Mouse (Mus musculus): ENCODE results near the gene Bid.

Gene Bid

DNA sequence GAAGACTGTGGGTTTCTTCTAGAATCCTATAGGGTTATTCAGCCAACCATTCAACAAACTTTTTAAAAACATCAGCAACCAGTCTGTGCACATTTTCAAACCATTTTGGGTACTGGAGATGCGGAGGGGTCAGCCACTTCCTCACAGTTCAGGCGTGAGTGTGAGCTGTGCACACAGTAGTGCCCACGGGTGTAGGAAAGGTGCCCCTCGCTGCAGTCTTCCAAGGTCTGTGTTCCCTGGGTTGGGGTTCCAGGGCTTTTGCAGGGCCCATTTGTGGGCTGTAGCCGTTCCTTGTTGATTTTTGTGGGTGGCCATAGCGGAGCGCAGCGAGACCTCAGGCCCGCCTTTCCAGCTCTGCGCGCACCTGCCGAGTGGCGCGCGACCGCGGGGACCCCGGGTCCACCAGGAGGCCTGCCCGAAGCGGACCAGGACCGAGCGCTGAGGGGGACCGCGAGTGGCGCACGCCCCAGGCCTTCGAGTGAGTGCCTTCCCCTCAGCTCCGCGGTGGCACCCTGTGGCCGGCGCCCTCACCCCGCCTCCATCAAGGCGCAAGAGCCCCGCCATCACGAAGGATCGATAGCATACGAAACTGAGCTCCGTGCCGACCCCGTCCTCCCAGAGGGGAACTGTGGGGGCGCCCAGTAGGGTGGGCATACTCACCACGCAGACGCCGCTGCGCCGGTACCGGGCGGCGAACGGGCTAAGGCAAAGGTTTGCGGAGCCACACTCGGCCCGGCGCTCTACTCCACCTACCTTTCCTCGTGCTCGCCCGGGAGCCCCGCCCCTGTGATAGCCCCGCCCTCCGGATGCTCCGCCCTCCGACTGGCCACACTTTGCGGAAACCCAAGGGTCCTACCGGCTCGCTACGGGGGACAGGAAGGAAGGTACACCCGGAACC, at the start of gene Bid:
Gene Bid (minus strand): TSS at position 780 of the 898 bp plus-strand sequence.
- peak; percentile 93 to 95 for DNase-seq (ENCODE audit: low spot score in 2 of 2)

- no peak for DNase-seq (ENCODE audit: low spot score in 2 of 2)
Measured at GRCm38 (mm10) chr6:120965814-120966213, 49.2 kb upstream of the Bid start.

GRCm38 (mm10) chr6:120964179-120964578, 47.5 kb upstream of the Bid start:
- DNase-seq (ENCODE audit: low spot score in 2 of 2), result no peak

- DNase-seq (ENCODE audit: low spot score in 2 of 2), result no peak
Measured at GRCm38 (mm10) chr6:120960338-120961030, 43.8 kb upstream of the Bid start.

- DNase-seq (ENCODE audit: low spot score in 2 of 2), result no peak
Measured at GRCm38 (mm10) chr6:120957331-120957730, 40.7 kb upstream of the Bid start.

GRCm38 (mm10) chr6:120956259-120957161, 39.9 kb upstream of the Bid start:
- no peak for DNase-seq (ENCODE audit: low spot score in 2 of 2)

DNA sequence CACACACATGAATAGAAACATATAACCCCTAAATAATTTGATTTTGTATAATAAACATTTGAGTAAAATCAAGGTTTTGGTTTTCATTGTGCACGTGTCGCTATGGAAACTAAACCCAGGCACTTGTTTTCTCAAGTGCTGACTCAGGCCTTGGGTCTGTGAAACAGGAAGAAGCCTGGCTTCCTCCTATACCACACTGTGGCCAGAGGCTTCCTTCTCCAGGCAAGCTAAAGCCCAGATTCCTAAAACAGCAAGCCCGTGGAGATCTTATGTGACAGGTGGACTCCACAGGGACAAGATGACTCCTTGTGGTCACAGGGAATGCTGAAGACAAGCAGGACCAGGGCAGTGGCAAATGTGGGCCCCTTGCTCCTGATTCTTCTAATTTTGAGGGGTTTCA, 38.6 kb upstream of the Bid start:
- DNase-seq (ENCODE audit: low spot score in 2 of 2), result no peak

DNA sequence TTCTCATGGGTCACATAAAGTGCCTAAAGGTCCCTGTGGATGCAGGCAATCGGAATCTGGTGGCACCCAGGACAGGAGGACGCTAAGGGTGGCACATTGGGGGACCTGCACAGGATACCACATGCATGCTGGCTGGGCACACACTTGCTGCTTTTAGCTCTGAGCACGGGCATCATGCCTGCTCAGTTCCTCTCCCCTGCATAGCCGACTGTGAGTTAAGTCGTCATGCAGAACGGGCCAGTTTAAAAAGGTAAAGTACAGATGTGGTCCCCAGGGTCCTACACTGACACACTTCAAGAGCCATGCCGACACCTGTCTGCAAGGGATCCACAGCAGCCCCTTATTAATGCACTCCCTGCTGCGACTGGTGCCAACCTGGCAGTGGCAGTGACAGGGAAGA, 37.6 kb upstream of the Bid start:
- no peak for DNase-seq (ENCODE audit: low spot score in 2 of 2)

DNA sequence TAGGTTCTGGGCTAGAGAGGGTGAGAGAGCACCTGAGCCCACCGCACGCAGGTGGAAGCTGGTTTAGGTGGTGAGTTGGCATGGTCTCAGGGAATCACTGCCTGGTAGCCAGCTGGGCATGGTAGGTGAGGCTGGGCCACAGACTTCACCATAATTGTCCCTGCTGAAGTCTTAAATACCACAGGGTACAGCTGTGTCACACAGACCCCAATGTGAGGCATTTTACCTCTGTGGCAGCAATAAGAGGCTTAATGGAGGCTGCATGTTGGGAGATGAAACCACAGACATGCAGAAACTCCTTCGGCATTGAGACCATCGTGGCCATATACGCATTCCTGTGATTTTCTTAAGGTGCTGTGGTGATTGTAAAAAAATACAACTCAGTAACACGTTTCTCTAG, 35.8 kb upstream of the Bid start:
- no peak for DNase-seq (ENCODE audit: low spot score in 2 of 2)

DNA sequence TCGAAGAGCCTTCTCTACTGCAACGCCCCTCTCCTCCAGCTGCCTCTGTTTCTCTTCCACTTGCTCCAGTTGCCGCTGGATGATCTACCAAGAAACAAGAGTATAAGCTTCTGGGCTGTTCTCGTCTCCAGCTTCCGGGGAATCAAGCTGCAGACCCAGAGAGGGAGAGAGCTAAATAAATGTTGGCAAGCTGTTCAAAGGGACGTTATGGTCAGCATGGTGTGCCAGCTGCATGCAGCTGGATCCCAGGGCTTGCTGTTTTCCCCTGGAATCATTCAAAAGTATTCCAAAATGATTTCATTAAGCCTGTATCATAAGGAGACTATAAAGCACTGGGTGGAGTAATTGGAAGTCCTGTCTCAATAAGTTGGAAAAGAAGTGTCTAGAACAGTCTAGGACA, 34.7 kb upstream of the Bid start:
- DNase-seq (ENCODE audit: low spot score in 2 of 2), result no peak

GRCm38 (mm10) chr6:120945510-120945909, 28.9 kb upstream of the Bid start:
- no peak for DNase-seq (ENCODE audit: low spot score in 2 of 2)

GRCm38 (mm10) chr6:120943964-120944363, 27.3 kb upstream of the Bid start:
- no peak for DNase-seq (ENCODE audit: low spot score in 2 of 2)

GRCm38 (mm10) chr6:120943551-120943950, 26.9 kb upstream of the Bid start:
- DNase-seq (ENCODE audit: low spot score in 2 of 2), result no peak

DNA sequence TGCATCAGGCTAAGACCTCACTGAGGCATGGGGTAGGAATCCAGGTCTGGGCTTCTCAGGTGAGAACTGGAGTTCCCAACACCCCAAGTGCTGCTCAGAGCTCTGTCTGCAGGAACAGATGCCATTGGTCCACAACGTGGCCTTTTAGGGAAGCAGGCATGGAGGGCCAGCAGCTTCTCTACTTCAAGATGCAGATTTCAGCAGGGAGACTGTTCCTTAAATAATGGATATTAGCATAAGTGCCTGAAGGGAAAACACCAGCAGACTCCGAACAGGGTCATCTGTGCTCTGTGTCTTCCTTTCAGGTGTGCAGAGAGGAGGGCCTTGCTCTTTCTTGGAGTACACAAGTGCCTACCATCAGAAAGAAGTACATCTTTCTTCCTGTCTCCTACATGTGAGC, 26.4 kb upstream of the Bid start:
- DNase-seq (ENCODE audit: low spot score in 2 of 2), result no peak

DNA sequence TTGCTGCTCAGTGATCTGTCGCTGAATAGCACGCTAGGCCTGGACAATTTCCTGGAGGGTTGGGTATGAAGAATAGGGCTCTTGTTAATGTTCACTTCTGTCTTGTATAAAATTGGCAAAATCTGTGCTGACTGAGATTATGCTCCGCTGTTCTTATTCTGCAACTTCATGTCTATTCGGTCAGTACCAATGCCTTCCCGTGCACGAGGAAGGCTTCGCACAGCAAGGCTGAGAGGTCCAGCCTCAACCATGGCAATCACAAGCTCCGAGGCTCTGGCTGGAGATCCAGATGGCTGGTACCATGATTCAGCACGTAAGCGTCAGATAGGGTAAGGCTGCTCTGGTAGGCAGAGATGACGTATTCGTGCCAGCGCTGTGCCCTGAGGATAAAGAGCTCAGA, 24.9 kb upstream of the Bid start:
- DNase-seq (ENCODE audit: low spot score in 2 of 2), result no peak

GRCm38 (mm10) chr6:120941084-120941481, 24.4 kb upstream of the Bid start:
- DNase-seq (ENCODE audit: low spot score in 2 of 2), result no peak

DNA sequence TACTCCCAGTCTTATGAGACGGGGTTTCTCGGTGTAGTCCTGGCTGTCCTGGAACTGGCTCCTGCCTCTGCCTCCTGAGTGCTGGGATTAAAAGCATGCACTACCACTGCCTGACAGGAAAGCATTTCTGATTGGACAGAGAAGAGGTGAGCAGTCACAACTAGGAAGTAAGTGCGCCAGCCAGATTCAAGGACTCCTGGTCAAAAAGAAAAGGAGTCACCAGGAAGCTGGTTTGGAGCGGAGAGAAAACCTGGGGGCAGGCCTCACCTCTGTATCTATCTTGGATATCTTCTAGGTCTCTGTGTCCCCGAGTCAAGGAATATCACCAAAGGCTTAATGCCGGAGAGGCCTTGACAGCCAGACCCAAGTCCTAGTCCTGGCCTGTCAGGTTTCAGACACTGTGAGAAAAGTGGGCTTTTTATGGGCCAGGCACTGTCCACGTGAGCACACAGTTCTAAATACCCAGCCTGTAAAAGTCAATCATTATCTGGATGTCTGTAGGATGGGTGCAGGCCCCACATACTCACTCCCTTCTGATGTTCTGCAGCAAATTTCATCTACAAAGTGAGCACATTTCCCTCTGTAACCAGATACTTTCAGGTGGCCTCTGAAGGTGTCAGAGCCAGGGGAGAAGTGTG, 23.9 kb upstream of the Bid start:
- no peak for DNase-seq (ENCODE audit: low spot score in 2 of 2)

GRCm38 (mm10) chr6:120939783-120940182, 23.1 kb upstream of the Bid start:
- no peak for DNase-seq (ENCODE audit: low spot score in 2 of 2)

DNA sequence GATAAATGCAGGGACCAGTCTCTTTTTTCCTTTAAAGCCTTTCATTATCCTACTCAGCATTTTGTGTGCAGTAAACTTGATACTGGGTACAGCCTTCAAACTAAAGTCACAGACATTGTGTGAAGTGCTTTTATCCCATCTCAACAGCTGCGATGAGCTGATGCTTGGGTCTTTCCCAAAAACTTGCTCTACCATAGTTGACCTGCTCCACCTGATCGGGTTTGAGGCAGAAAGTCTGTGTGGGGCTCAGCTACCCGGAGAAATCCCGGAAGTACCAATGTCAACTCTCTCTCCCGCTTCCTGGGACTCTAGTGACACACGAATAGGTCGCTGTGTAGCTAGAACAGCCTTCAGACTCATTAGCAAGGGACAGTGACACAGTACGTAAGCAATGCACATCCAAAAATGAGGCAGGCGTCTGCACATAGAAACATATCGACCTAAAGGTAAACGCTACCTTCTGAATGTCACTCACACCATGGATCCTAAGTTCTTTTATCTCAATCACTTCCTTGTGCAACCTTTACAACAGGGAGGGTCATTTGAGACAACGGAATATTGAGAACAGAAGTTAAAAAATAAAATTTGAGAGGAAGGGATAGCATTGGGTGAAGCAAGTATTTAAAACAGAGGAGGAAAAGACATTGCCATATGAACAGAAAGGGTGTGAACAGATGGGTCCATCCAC, 22.3 kb upstream of the Bid start:
- no peak for DNase-seq (ENCODE audit: low spot score in 2 of 2)

DNA sequence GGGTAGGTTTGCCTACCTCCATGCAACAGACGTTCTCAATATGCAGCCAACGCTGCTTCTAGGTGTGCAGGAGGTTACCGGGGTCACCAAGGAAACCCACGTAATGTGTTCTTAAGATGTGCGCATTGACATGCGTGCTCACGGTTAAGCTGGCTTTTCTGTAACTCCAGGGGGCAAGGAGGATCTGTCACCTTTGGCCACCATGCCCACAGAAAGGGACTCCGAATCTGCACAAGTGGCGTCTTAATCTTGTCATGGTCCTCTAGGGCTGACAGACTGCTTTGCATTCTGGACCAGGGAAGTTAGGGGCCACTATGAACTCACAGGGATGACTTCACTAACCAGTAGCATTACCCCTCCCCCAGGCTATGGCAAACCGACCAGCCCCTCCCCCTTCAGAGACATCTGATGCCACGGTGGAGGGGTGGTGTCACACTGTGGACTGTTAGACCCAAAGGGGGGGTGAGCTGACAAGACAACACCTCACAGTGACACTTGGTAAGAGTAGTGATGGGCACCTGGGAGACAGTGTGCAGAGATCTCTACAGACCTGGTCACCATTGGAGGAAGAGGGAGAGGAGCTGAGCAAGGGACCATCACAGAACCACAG, 21.5 kb upstream of the Bid start:
- DNase-seq (ENCODE audit: low spot score in 2 of 2), result no peak

Measured in spleen, postnatal 14 days (tissue).